Mouse (Mus musculus): ENCODE data around the gene Odf3l1. TPM values are rescaled to one million over a fixed set of nuclear protein-coding genes. Genes with fewer than 3 reads are reported as not detected.

Odf3l1 gene
- total and polyA plus RNA-seq, 2 experiments from 2014 or later = 0.14 to 0.42 TPM

GRCm38 (mm10) chr9:56828146-56828545 is 36.3 kb downstream of the Odf3l1 start:
- H3K36me3 ChIP-seq (ENCODE audit: insufficient read depth, low read length) = no peaks in the 10 kb centered on the region
- H3K27ac ChIP-seq = no peak overlapping the region
- H3K4me1 ChIP-seq (ENCODE audit: insufficient read depth, low read length) = peaks cover 7% of the 10 kb centered on the region
- H3K9me3 ChIP-seq (ENCODE audit: low read length) = no peaks in the 10 kb centered on the region
- H3K4me2 ChIP-seq (ENCODE audit: low read depth, low read length) = no peak overlapping the region
- H3K9ac ChIP-seq (replicated peaks; ENCODE audit: low read length) = no peak overlapping the region
- 17% methylated on average over 9 of the region's 9 CpGs for WGBS
- no peak overlapping the region for H3K4me3 ChIP-seq (ENCODE audit: low read length)
- TF ChIP-seq CTCF (IDR thresholded peaks at IDR 0.05; ENCODE audit: low read depth) = no peak
- H3K27me3 ChIP-seq (ENCODE audit: insufficient read depth, low read length) = no peaks in the 10 kb centered on the region
- DNase-seq (ENCODE audit: low spot score) (no peak), ATAC-seq (no peak)

GRCm38 (mm10) chr9:56825476-56826213 is 38.8 kb downstream of the Odf3l1 start:
- no peaks in the 10 kb centered on the region for H3K9me3 ChIP-seq (ENCODE audit: low read length)
- peak; percentile 43 for ATAC-seq
- H3K36me3 ChIP-seq (ENCODE audit: insufficient read depth, low read length) = no peaks in the 10 kb centered on the region
- H3K4me2 ChIP-seq (ENCODE audit: low read depth, low read length) = peak overlapping the region; percentile 55
- peak overlapping the region; percentile 14; the same call in 1 of the 2 replicates for H3K4me3 ChIP-seq (ENCODE audit: low read length)
- WGBS = 15% methylated on average over 21 of the region's 21 CpGs
- peak; percentile 48 for DNase-seq (ENCODE audit: low spot score)
- H3K9ac ChIP-seq (replicated peaks; ENCODE audit: low read length) = no peak overlapping the region
- H3K27ac ChIP-seq = no peak overlapping the region; the same call in 1 of the 2 replicates
- H3K4me1 ChIP-seq (ENCODE audit: insufficient read depth, low read length) = peaks cover 7% of the 10 kb centered on the region
- H3K27me3 ChIP-seq (ENCODE audit: insufficient read depth, low read length) = no peaks in the 10 kb centered on the region
- no peak for TF ChIP-seq CTCF (IDR thresholded peaks at IDR 0.05; ENCODE audit: low read depth)

- peak; percentile 68 for TF ChIP-seq CTCF (IDR thresholded peaks at IDR 0.05; ENCODE audit: low read depth)
- WGBS = 9% methylated on average over 3 of the region's 3 CpGs
- H3K9ac ChIP-seq (replicated peaks; ENCODE audit: low read length) = no peak overlapping the region
- H3K4me1 ChIP-seq (ENCODE audit: insufficient read depth, low read length) = peaks cover 7% of the 10 kb centered on the region
- no peaks in the 10 kb centered on the region for H3K9me3 ChIP-seq (ENCODE audit: low read length)
- no peak overlapping the region for H3K27ac ChIP-seq
- H3K27me3 ChIP-seq (ENCODE audit: insufficient read depth, low read length) = no peaks in the 10 kb centered on the region
- no peaks in the 10 kb centered on the region for H3K36me3 ChIP-seq (ENCODE audit: insufficient read depth, low read length)
- H3K4me3 ChIP-seq (ENCODE audit: low read length) = no peak overlapping the region
- DNase-seq (ENCODE audit: low spot score) (peak; percentile 77), ATAC-seq (no peak)
- H3K4me2 ChIP-seq (ENCODE audit: low read depth, low read length) = no peak overlapping the region; the same call in 1 of the 2 replicates
These were observed 39.6 kb downstream of the Odf3l1 start for GRCm38 (mm10) chr9:56824900-56825299.

- Histone ChIP-seq H3K9ac (replicated peaks; ENCODE audit: low read length) (no peak overlapping the region), H3K36me3 (ENCODE audit: insufficient read depth, low read length) (no peaks in the 10 kb centered on the region), H3K27ac (no peak overlapping the region), H3K4me1 (ENCODE audit: insufficient read depth, low read length) (no peaks in the 10 kb centered on the region), H3K27me3 (ENCODE audit: insufficient read depth, low read length) (no peaks in the 10 kb centered on the region), H3K4me3 (ENCODE audit: low read length) (no peak overlapping the region), H3K4me2 (ENCODE audit: low read depth, low read length) (no peak overlapping the region), H3K9me3 (ENCODE audit: low read length) (no peaks in the 10 kb centered on the region)
- 94% methylated on average over 1 of the region's 1 CpGs for WGBS
- no peak for ATAC-seq
- TF ChIP-seq CTCF (IDR thresholded peaks at IDR 0.05; ENCODE audit: low read depth) = no peak
- peak; percentile 62 for DNase-seq (ENCODE audit: low spot score)
These were observed 53.6 kb downstream of the Odf3l1 start for GRCm38 (mm10) chr9:56810916-56811315.

- no peaks in the 10 kb centered on the region for H3K36me3 ChIP-seq (ENCODE audit: insufficient read depth, low read length)
- H3K4me3 ChIP-seq (ENCODE audit: low read length) = no peak overlapping the region
- H3K9ac ChIP-seq (replicated peaks; ENCODE audit: low read length) = no peak overlapping the region
- no peaks in the 10 kb centered on the region for H3K9me3 ChIP-seq (ENCODE audit: low read length)
- ATAC-seq (no peak), DNase-seq (ENCODE audit: low spot score) (no peak)
- no peak overlapping the region for H3K4me2 ChIP-seq (ENCODE audit: low read depth, low read length)
- 89% methylated on average over 6 of the region's 6 CpGs for WGBS
- no peak overlapping the region for H3K27ac ChIP-seq
- no peaks in the 10 kb centered on the region for H3K4me1 ChIP-seq (ENCODE audit: insufficient read depth, low read length)
- no peaks in the 10 kb centered on the region for H3K27me3 ChIP-seq (ENCODE audit: insufficient read depth, low read length)
- TF ChIP-seq CTCF (IDR thresholded peaks at IDR 0.05; ENCODE audit: low read depth) = no peak
These were observed 56.5 kb downstream of the Odf3l1 start for GRCm38 (mm10) chr9:56807990-56808389.

- Histone ChIP-seq H3K4me2 (ENCODE audit: low read depth, low read length) (no peak overlapping the region), H3K9ac (replicated peaks; ENCODE audit: low read length) (no peak overlapping the region), H3K27ac (no peak overlapping the region), H3K4me1 (ENCODE audit: insufficient read depth, low read length) (no peaks in the 10 kb centered on the region), H3K9me3 (ENCODE audit: low read length) (no peaks in the 10 kb centered on the region), H3K27me3 (ENCODE audit: insufficient read depth, low read length) (peaks cover 7% of the 10 kb centered on the region; the same call in 1 of the 2 replicates), H3K36me3 (ENCODE audit: insufficient read depth, low read length) (no peaks in the 10 kb centered on the region), H3K4me3 (ENCODE audit: low read length) (no peak overlapping the region)
- no peak for TF ChIP-seq CTCF (IDR thresholded peaks at IDR 0.05; ENCODE audit: low read depth)
- ATAC-seq (0 out of 2 replicates have a peak, but pooled peaks have one; percentile 27), DNase-seq (ENCODE audit: low spot score) (no peak)
- 70% methylated on average over 7 of the region's 7 CpGs for WGBS
These were observed 61.3 kb downstream of the Odf3l1 start for GRCm38 (mm10) chr9:56803146-56803545.

Other genes starting within 250 kb of the Odf3l1 start
- gene Lingo1, start 68.2 kb downstream of the Odf3l1 start, total RNA-seq (2014; rRNA removed) = 181 and 192 TPM in 2 replicates
- gene Lingo1, start 68.2 kb downstream of the Odf3l1 start, polyA plus RNA-seq (2015; fragmentation: Nextera tagmentation; extraction: Ambion mirVana) = 81.0 and 88.6 TPM in 2 replicates
- 42.1 and 46.6 TPM in 2 replicates for gene Cspg4, start 354 bp upstream of the Odf3l1 start, total RNA-seq (2014; rRNA removed)
- 7.3 and 7.6 TPM in 2 replicates for gene Cspg4, start 354 bp upstream of the Odf3l1 start, polyA plus RNA-seq (2015; fragmentation: Nextera tagmentation; extraction: Ambion mirVana)
- gene Snx33, start 63.7 kb upstream of the Odf3l1 start, total RNA-seq (2014; rRNA removed) = 6.7 and 9.7 TPM in 2 replicates
- gene Snx33, start 63.7 kb upstream of the Odf3l1 start, polyA plus RNA-seq (2015; fragmentation: Nextera tagmentation; extraction: Ambion mirVana) = 2.3 and 2.4 TPM in 2 replicates
- gene Imp3, start 72.8 kb upstream of the Odf3l1 start, total RNA-seq (2014; rRNA removed) = 142 and 178 TPM in 2 replicates
- gene Imp3, start 72.8 kb upstream of the Odf3l1 start, polyA plus RNA-seq (2015; fragmentation: Nextera tagmentation; extraction: Ambion mirVana) = 77.2 and 80.5 TPM in 2 replicates
- 11.3 and 17.6 TPM in 2 replicates for gene Snupn, start 86.2 kb upstream of the Odf3l1 start, total RNA-seq (2014; rRNA removed)
- 22.4 and 22.6 TPM in 2 replicates for gene Snupn, start 86.2 kb upstream of the Odf3l1 start, polyA plus RNA-seq (2015; fragmentation: Nextera tagmentation; extraction: Ambion mirVana)
- 52.1 and 53.5 TPM in 2 replicates for gene Ptpn9, start 130.2 kb upstream of the Odf3l1 start, total RNA-seq (2014; rRNA removed)
- 22.5 and 23.0 TPM in 2 replicates for gene Ptpn9, start 130.2 kb upstream of the Odf3l1 start, polyA plus RNA-seq (2015; fragmentation: Nextera tagmentation; extraction: Ambion mirVana)
- 45.7 and 51.4 TPM in 2 replicates for gene Sin3a, start 207.4 kb upstream of the Odf3l1 start, total RNA-seq (2014; rRNA removed)
- 13.8 and 16.4 TPM in 2 replicates for gene Sin3a, start 207.4 kb upstream of the Odf3l1 start, polyA plus RNA-seq (2015; fragmentation: Nextera tagmentation; extraction: Ambion mirVana)